Mouse (Mus musculus) erythroblast, embryonic 14.5 days (primary cell): ENCODE data around the gene Gm765. TPM values are rescaled to one million over a fixed set of nuclear protein-coding genes. Genes with fewer than 3 reads are reported as not detected.

Experiments used
- H3K27me3 ChIP-seq: 2 replicates; pipeline ENCODE4 v1.6.1; 2012; ENCODE audit warnings: inconsistent platforms; ENCODE audit not compliant: control insufficient read depth
- H3K36me3 ChIP-seq: 2 replicates; pipeline ENCODE4 v1.6.1; 2012; ENCODE audit warnings: mild to moderate bottlenecking, inconsistent platforms; ENCODE audit not compliant: control insufficient read depth
- H3K4me1 ChIP-seq: 2 replicates; pipeline ENCODE4 v1.6.1; 2012; ENCODE audit warnings: inconsistent platforms; ENCODE audit not compliant: control insufficient read depth
- H3K4me3 ChIP-seq: replicated peaks from 2 replicates; pipeline ENCODE3; 2012; ENCODE audit warnings: moderate library complexity, mild to moderate bottlenecking, inconsistent platforms
- H3K9me3 ChIP-seq: 2 replicates; pipeline ENCODE4 v1.6.1; 2012; ENCODE audit warnings: low read length, inconsistent platforms, mixed read lengths; ENCODE audit not compliant: control insufficient read depth
- GATA1 ChIP-seq: IDR thresholded peaks from 2 replicates; pipeline ENCODE4 v1.6.1; 2012; ENCODE audit warnings: low read length, inconsistent platforms, mixed read lengths
- TAL1 ChIP-seq: IDR thresholded peaks from 3 replicates; pipeline ENCODE4 v1.6.1; 2012; ENCODE audit warnings: low read length, inconsistent platforms, mixed read lengths
- polyA plus RNA-seq: library from polyadenylated mRNA; stranded (reverse); fragments of >175 nt; gene quantifications from 2 replicates; pipeline ENCODE4 v1.2.3, GENCODE M21; 2012

Gm765 gene
- polyA plus RNA-seq, 1 experiment: not detected

GRCm38 (mm10) chr6:98190745-98191442 is 151.7 kb downstream of the Gm765 start:
- H3K4me3 ChIP-seq: no peak overlapping the region
- no peaks in the 10 kb centered on the region for H3K9me3 ChIP-seq
- H3K4me1 ChIP-seq: no peaks in the 10 kb centered on the region
- H3K27me3 ChIP-seq: no peaks in the 10 kb centered on the region
- H3K36me3 ChIP-seq: no peaks in the 10 kb centered on the region
- no peak for TF ChIP-seq GATA1
- no peak for TF ChIP-seq TAL1
